Mouse (Mus musculus) olfactory bulb, adult 2 months (tissue): ENCODE results near the gene Pds5a.

ENCODE experiments used
- CTCF ChIP-seq: fragments of 200-500 bp; IDR thresholded peaks from 2 replicates; pipeline ENCODE4 v1.5.1; 2012; ENCODE audit warnings: low read depth, mild to moderate bottlenecking, low read length, moderate library complexity; ENCODE audit not compliant: insufficient read depth
- POLR2A ChIP-seq: fragments of 200-500 bp; IDR thresholded peaks from 2 replicates; pipeline ENCODE4 v1.6.1; 2012; ENCODE audit warnings: mild to moderate bottlenecking, low read depth, low read length, moderate library complexity; ENCODE audit not compliant: insufficient read depth

DNA sequence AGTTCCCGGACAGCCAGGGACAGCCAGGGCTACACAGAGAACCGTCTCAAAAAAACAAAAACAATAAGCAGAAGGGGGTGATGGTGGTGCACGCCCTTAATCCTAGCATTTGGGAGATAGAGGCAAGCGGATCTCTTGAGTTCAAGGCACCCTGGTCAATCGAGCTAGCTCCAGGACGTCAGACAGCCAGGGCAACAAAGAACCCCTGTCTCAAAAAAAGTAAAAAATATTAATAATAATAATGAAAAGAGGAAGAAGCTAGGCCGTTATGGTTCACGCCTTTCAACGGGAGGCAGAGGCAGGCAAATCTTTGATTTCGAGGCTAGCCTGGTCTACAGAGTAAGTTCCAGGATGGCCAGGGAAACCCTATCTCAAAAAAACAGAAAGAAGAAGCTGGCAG, 1.1 kb upstream of the Pds5a start:
- TF ChIP-seq CTCF (no peak), POLR2A (no peak)
